Mouse (Mus musculus): ENCODE results near the gene 6030408B16Rik. TPM values are rescaled to one million over a fixed set of nuclear protein-coding genes. Genes with fewer than 3 reads are reported as not detected.
A peak's percentile ranks its signal among the peaks of the same experiment; 100 is the strongest.
"Not testable (repeated sequence)": the region's sequence is repeated elsewhere in the genome, so short reads cannot be mapped to it uniquely, and the experiment has no call there.

The 6030408B16Rik gene
- total and polyA plus RNA-seq, 2 experiments from 2014 or later = 0.22 TPM; not detected in 1

DNA sequence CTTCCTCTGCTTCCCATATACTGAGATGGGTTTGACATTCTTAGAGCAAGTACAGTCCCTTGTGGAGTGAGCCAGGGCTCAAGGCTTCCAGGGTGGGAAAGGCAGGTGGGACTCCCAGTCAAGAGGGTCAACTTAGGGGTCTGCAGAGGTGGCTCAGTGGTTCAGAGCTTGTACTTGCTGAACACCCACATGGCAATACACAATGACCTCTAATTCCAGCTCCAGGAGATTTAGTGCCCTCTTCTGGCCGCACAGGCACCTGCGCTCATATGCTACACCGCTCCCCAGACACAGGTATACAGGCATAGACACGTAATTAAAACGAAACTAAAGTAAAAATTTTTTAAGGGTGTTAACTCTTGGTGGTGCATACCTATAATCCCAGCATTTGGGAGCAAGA, 30.5 kb downstream of the 6030408B16Rik start:
- Histone ChIP-seq H3K27me3 (ENCODE audit: insufficient read depth, low read length) (no peaks in the 10 kb centered on the region), H3K4me2 (ENCODE audit: low read depth, low read length, poor library complexity, severe bottlenecking) (no peak overlapping the region), H3K4me1 (ENCODE audit: insufficient read depth, low read length) (no peaks in the 10 kb centered on the region), H3K4me3 (ENCODE audit: low read depth, low read length) (no peak overlapping the region), H3K27ac (ENCODE audit: low read depth, low read length) (no peak overlapping the region), H3K36me3 (ENCODE audit: insufficient read depth, low read length) (no peaks in the 10 kb centered on the region), H3K9me3 (ENCODE audit: low read length) (no peaks in the 10 kb centered on the region), H3K9ac (replicated peaks; ENCODE audit: low read length, poor library complexity, severe bottlenecking) (no peak overlapping the region)
- ATAC-seq (ENCODE audit: low FRiP score) (no peak), DNase-seq (ENCODE audit: low spot score) (no peak)
- 90% methylated on average over 5 of the region's 5 CpGs for WGBS
- no peak for TF ChIP-seq CTCF (IDR thresholded peaks at IDR 0.05)

DNA sequence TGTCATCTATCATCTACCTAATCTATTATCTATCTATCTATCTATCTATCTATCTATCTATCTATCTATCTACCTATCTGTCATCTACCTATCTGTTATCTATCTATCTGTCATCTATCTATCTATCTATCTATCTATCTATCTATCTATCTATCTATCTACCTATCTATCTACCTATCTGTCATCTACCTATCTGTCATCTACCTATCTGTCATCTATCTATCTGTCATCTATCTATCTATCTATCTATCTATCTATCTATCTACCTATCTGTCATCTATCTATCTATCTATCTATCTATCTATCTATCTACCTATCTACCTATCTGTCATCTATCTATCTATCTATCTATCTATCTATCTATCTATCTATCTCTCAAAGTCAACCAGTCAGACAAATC, 31.4 kb downstream of the 6030408B16Rik start:
- not testable (repeated sequence) for H3K27me3 ChIP-seq (ENCODE audit: insufficient read depth, low read length); H3K4me1 ChIP-seq (ENCODE audit: insufficient read depth, low read length); H3K9ac ChIP-seq (replicated peaks; ENCODE audit: low read length, poor library complexity, severe bottlenecking); H3K9me3 ChIP-seq (ENCODE audit: low read length); H3K27ac ChIP-seq (ENCODE audit: low read depth, low read length); ATAC-seq (ENCODE audit: low FRiP score); H3K4me2 ChIP-seq (ENCODE audit: low read depth, low read length, poor library complexity, severe bottlenecking); DNase-seq (ENCODE audit: low spot score); H3K4me3 ChIP-seq (ENCODE audit: low read depth, low read length); H3K36me3 ChIP-seq (ENCODE audit: insufficient read depth, low read length)

DNA sequence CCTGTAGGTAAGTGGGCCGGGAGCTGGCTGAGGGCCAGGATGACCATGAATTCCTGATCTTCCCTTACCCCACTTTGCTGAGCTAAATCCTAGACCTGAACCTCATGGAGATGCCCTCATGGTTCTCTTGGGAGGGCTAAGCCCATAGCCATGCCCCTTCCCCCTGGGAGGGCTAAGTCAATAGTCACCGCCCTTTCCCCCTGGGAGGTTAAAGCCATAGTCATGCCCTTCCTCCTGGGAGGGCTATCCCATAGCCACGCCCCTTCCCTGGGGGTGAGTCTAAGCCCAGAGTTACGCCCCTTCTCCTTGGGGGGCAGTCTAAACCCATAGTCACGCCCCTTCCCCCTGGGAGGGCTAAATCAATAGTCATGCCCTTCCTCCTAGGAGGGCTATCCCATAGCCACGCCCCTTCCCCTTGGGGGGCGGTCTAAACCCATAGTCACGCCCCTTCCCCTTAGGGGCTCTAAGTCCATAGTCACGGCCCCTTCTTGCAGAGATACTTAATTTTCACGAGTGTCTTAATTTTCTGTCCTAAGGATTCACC, 33.1 kb downstream of the 6030408B16Rik start:
- Histone ChIP-seq H3K9ac (replicated peaks; ENCODE audit: low read length, poor library complexity, severe bottlenecking) (no peak overlapping the region), H3K4me2 (ENCODE audit: low read depth, low read length, poor library complexity, severe bottlenecking) (no peak overlapping the region), H3K9me3 (ENCODE audit: low read length) (no peaks in the 10 kb centered on the region), H3K27ac (ENCODE audit: low read depth, low read length) (no peak overlapping the region), H3K4me3 (ENCODE audit: low read depth, low read length) (no peak overlapping the region), H3K36me3 (ENCODE audit: insufficient read depth, low read length) (no peaks in the 10 kb centered on the region), H3K27me3 (ENCODE audit: insufficient read depth, low read length) (no peaks in the 10 kb centered on the region), H3K4me1 (ENCODE audit: insufficient read depth, low read length) (no peaks in the 10 kb centered on the region)
- ATAC-seq (ENCODE audit: low FRiP score) = no peak
- WGBS = 35% methylated on average over 10 of the region's 10 CpGs
- no peak for DNase-seq (ENCODE audit: low spot score)
- TF ChIP-seq CTCF (IDR thresholded peaks at IDR 0.05) = no peak

DNA sequence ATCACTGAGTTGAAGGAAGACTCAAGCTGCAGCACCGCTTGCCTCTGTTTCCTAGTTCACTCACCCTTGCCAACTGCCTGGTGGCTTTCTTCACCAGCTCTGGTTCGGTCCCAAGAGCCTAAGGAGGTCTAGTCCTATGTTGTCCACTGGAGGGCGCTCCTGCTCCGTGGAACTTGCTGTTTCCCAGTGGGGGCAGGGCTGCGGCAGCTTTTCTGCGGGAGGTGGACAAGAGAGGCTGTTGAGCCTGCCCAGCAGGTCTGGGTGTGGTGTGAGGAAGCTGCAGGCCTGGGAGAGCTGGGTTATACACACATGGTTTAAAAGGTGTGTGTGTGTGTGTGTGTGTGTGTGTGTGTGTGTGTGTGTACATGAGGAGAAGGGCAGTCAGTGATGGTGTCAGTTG, 34.3 kb downstream of the 6030408B16Rik start:
- no peaks in the 10 kb centered on the region for H3K36me3 ChIP-seq (ENCODE audit: insufficient read depth, low read length)

DNA sequence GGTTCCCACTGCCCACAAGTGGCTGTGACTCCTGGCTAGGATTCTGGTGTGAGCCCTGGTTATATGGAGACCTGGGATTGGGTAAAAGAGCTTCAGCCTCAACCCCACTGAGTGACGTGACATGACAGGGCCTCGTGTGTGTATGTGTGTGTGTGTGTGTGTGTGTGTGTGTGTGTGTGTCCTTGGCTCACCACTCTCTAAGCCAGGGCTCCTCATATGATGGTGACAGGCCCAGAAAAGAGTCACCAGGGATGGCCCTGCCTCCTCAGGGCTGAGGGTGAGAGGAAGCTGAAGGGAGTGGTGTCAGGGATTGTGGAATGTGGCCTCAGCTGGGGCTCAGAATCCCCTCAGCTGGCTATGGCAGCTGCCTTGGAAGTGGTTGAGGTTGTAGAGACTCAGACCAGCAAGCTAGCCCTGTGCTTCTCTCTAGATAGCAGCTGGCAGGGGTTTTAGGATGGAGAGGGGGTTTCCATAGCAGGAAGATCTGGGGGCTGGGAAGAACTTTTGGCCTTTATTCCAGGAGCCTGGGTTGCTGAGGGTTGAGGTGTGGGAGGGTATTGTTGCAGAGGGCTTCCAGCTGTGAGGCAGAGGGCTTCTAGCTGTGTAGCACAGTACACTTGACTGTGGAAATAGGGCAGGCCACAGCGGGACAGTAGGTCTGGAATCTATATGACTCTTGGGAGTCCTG, 36.0 kb downstream of the 6030408B16Rik start:
- no peaks in the 10 kb centered on the region for H3K27me3 ChIP-seq (ENCODE audit: insufficient read depth, low read length)
- no peak for TF ChIP-seq CTCF (IDR thresholded peaks at IDR 0.05)
- 63% methylated on average over 3 of the region's 3 CpGs for WGBS
- DNase-seq (ENCODE audit: low spot score) (no peak), ATAC-seq (ENCODE audit: low FRiP score) (no peak)
- H3K4me3 ChIP-seq (ENCODE audit: low read depth, low read length) = no peak overlapping the region
- no peaks in the 10 kb centered on the region for H3K4me1 ChIP-seq (ENCODE audit: insufficient read depth, low read length)
- no peak overlapping the region for H3K9ac ChIP-seq (replicated peaks; ENCODE audit: low read length, poor library complexity, severe bottlenecking)
- H3K4me2 ChIP-seq (ENCODE audit: low read depth, low read length, poor library complexity, severe bottlenecking) = no peak overlapping the region
- no peaks in the 10 kb centered on the region for H3K9me3 ChIP-seq (ENCODE audit: low read length)
- no peak overlapping the region for H3K27ac ChIP-seq (ENCODE audit: low read depth, low read length)
- no peaks in the 10 kb centered on the region for H3K36me3 ChIP-seq (ENCODE audit: insufficient read depth, low read length)

More for the DNA sequence above, 34.3 kb downstream of the 6030408B16Rik start:
- 6% methylated on average over 6 of the region's 6 CpGs for WGBS
- Histone ChIP-seq H3K4me2 (ENCODE audit: low read depth, low read length, poor library complexity, severe bottlenecking) (no peak overlapping the region), H3K9me3 (ENCODE audit: low read length) (no peaks in the 10 kb centered on the region), H3K9ac (replicated peaks; ENCODE audit: low read length, poor library complexity, severe bottlenecking) (no peak overlapping the region), H3K4me1 (ENCODE audit: insufficient read depth, low read length) (no peaks in the 10 kb centered on the region), H3K27me3 (ENCODE audit: insufficient read depth, low read length) (no peaks in the 10 kb centered on the region), H3K4me3 (ENCODE audit: low read depth, low read length) (no peak overlapping the region), H3K27ac (ENCODE audit: low read depth, low read length) (no peak overlapping the region)
- peak; percentile 94 for TF ChIP-seq CTCF (IDR thresholded peaks at IDR 0.05)
- DNase-seq (ENCODE audit: low spot score) = peak; percentile 81
- peak; percentile 47; the same call in 1 of the 2 replicates for ATAC-seq (ENCODE audit: low FRiP score)

DNA sequence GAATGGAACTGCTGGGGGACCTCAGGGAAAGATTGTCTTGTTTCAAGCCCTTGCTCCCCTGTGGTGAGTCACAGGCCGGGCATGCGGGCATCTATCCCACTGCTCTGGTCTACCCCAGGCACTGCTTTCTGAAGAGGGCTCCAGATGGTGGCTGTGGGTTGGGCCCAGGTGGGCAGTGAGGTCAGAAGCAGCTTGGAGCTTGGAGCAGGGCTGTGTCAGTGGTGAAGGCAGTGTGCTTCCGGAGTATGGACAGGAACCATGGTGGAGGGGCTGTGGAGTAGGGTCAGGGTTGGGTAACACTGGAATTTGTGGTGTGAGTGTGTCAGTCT, 36.5 kb downstream of the 6030408B16Rik start:
- H3K4me1 ChIP-seq (ENCODE audit: insufficient read depth, low read length) = no peaks in the 10 kb centered on the region
- DNase-seq (ENCODE audit: low spot score) (no peak), ATAC-seq (ENCODE audit: low FRiP score) (no peak)
- H3K27me3 ChIP-seq (ENCODE audit: insufficient read depth, low read length) = no peaks in the 10 kb centered on the region
- no peak for TF ChIP-seq CTCF (IDR thresholded peaks at IDR 0.05)
- H3K4me2 ChIP-seq (ENCODE audit: low read depth, low read length, poor library complexity, severe bottlenecking) = no peak overlapping the region
- no peak overlapping the region for H3K9ac ChIP-seq (replicated peaks; ENCODE audit: low read length, poor library complexity, severe bottlenecking)
- no peak overlapping the region for H3K4me3 ChIP-seq (ENCODE audit: low read depth, low read length)
- WGBS = 62% methylated on average over 3 of the region's 3 CpGs
- H3K9me3 ChIP-seq (ENCODE audit: low read length) = no peaks in the 10 kb centered on the region
- H3K36me3 ChIP-seq (ENCODE audit: insufficient read depth, low read length) = no peaks in the 10 kb centered on the region
- H3K27ac ChIP-seq (ENCODE audit: low read depth, low read length) = no peak overlapping the region
